Mouse (Mus musculus) layer of hippocampus, postnatal 25 days (tissue): ENCODE data around the gene Myh3. TPM values are rescaled to one million over a fixed set of nuclear protein-coding genes. Genes with fewer than 3 reads are reported as not detected.

ENCODE experiments used
- DNase-seq, 2 experiments: peaks; one replicate each; pipeline ENCODE4 v3.0.0; 2022; ENCODE audit warnings: mixed read lengths in 2 of 2, low spot score in 1 of 2; ENCODE audit errors: extremely low spot score in 1 of 2
- total RNA-seq, 2 experiments: library from RNA; stranded (reverse); gene quantifications; 2 replicates each; pipeline ENCODE4 v1.2.3; 2021

Gene Myh3
- total RNA-seq, 2 experiments from 2014 or later: 0.59 to 0.66 TPM

- peak in 1 of 2 experiments; percentile 69 for DNase-seq
These were observed 23.6 kb downstream of the Myh3 start for GRCm38 (mm10) chr11:67101713-67102112.

GRCm38 (mm10) chr11:67103256-67103655 lies 25.2 kb downstream of the Myh3 start:
- no peak for DNase-seq

- no peak for DNase-seq
These were observed 26.1 kb downstream of the Myh3 start for GRCm38 (mm10) chr11:67104242-67104641.

- DNase-seq: no peak
These were observed 26.6 kb downstream of the Myh3 start for GRCm38 (mm10) chr11:67104714-67105113.

GRCm38 (mm10) chr11:67105689-67106088 lies 27.6 kb downstream of the Myh3 start:
- DNase-seq: no peak

- DNase-seq: no peak
These were observed 28.9 kb downstream of the Myh3 start for GRCm38 (mm10) chr11:67106973-67107372.

- peak; percentile 73 to 95 for DNase-seq
These were observed 32.3 kb downstream of the Myh3 start for GRCm38 (mm10) chr11:67110168-67110948.

- peak; percentile 49 to 84 for DNase-seq
These were observed 34.1 kb downstream of the Myh3 start for GRCm38 (mm10) chr11:67112019-67112850.

- DNase-seq: peak; percentile 77 to 95
These were observed 34.7 kb downstream of the Myh3 start for GRCm38 (mm10) chr11:67112851-67113202.

- DNase-seq: no peak
These were observed 35.3 kb downstream of the Myh3 start for GRCm38 (mm10) chr11:67113381-67113780.

- DNase-seq: no peak
These were observed 36.2 kb downstream of the Myh3 start for GRCm38 (mm10) chr11:67114261-67114660.

- DNase-seq: no peak
These were observed 36.8 kb downstream of the Myh3 start for GRCm38 (mm10) chr11:67114901-67115300.

- no peak for DNase-seq
These were observed 38.6 kb downstream of the Myh3 start for GRCm38 (mm10) chr11:67116725-67117124.

GRCm38 (mm10) chr11:67119539-67120070 lies 41.5 kb downstream of the Myh3 start:
- no peak for DNase-seq

GRCm38 (mm10) chr11:67120697-67121294 lies 42.7 kb downstream of the Myh3 start:
- DNase-seq: no peak

GRCm38 (mm10) chr11:67124943-67125342 lies 46.8 kb downstream of the Myh3 start:
- DNase-seq: no peak

- no peak for DNase-seq
These were observed 47.3 kb downstream of the Myh3 start for GRCm38 (mm10) chr11:67125361-67125760.

GRCm38 (mm10) chr11:67133526-67133925 lies 55.4 kb downstream of the Myh3 start:
- no peak for DNase-seq

- DNase-seq: no peak
These were observed 56.6 kb downstream of the Myh3 start for GRCm38 (mm10) chr11:67134654-67135053.

GRCm38 (mm10) chr11:67135532-67135931 lies 57.4 kb downstream of the Myh3 start:
- DNase-seq: no peak

- no peak for DNase-seq
These were observed 61.5 kb downstream of the Myh3 start for GRCm38 (mm10) chr11:67139556-67139955.
